Mouse (Mus musculus) olfactory bulb, adult 2 months (tissue): ENCODE measurements around the gene H2-Oa. TPM values are rescaled to one million over a fixed set of nuclear protein-coding genes. Genes with fewer than 3 reads are reported as not detected.

ENCODE experiments used
- H3K27ac ChIP-seq: fragments of 200-500 bp; 2 replicates; pipeline ENCODE4 v1.5.1; 2012; ENCODE audit warnings: low read depth, low read length; ENCODE audit not compliant: insufficient read depth
- H3K4me1 ChIP-seq: fragments of 200-500 bp; 2 replicates; pipeline ENCODE4 v1.6.1; 2012; ENCODE audit warnings: low read length; ENCODE audit not compliant: control insufficient read depth, insufficient read depth
- H3K4me3 ChIP-seq: fragments of 200-500 bp; 2 replicates; pipeline ENCODE4 v1.5.1; 2012; ENCODE audit warnings: mild to moderate bottlenecking, low read depth, low read length, moderate library complexity; ENCODE audit not compliant: insufficient read depth
- CTCF ChIP-seq: fragments of 200-500 bp; IDR thresholded peaks from 2 replicates; pipeline ENCODE4 v1.5.1; 2012; ENCODE audit warnings: low read depth, mild to moderate bottlenecking, low read length, moderate library complexity; ENCODE audit not compliant: insufficient read depth
- POLR2A ChIP-seq: fragments of 200-500 bp; IDR thresholded peaks from 2 replicates; pipeline ENCODE4 v1.6.1; 2012; ENCODE audit warnings: mild to moderate bottlenecking, low read depth, low read length, moderate library complexity; ENCODE audit not compliant: insufficient read depth
- WGBS: fragments of 180-500 bp; shearing (Covaris S2); methylation state at CpG from one replicate; pipeline ENCODE4 v1.1.7; 2018; 5-methylcytosine and 5-hydroxymethylcytosine counted together
- polyA plus RNA-seq: library from polyadenylated mRNA; stranded (reverse); fragments of >200 nt; gene quantifications from 2 replicates; pipeline ENCODE4 v1.2.4, GENCODE M21; 2012; ENCODE audit warnings: low replicate concordance; ENCODE audit not compliant: missing spikeins, insufficient read depth, insufficient read length

H2-Oa gene
- polyA plus RNA-seq, 1 experiment, result not detected

DNA sequence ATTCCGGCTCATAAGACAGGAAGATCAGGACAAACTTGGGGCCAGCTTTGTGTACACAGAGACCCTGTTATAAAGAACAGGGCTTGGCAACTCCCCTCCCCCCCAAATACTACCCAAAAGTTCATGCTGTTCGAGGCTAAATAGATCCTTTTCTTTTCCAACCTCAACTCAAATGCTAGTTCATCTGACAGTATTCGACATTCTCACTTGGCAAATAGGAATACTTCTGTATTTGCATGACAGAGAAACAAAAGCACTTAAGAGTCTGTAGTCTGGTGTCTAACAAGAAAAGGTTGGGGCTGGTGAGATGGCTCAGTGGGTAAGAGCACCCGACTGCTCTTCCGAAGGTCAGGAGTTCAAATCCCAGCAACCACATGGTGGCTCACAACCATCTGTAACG lies 16.3 kb downstream of the H2-Oa start:
- Histone ChIP-seq H3K27ac (no peak overlapping the region), H3K4me1 (0 out of 2 replicates have a peak, but pooled peaks cover 2% of the 10 kb centered on the region), H3K4me3 (no peak overlapping the region)
- TF ChIP-seq POLR2A, result no peak
- no peak for TF ChIP-seq CTCF
- WGBS, result 73% methylated on average over 5 of the region's 6 CpGs

DNA sequence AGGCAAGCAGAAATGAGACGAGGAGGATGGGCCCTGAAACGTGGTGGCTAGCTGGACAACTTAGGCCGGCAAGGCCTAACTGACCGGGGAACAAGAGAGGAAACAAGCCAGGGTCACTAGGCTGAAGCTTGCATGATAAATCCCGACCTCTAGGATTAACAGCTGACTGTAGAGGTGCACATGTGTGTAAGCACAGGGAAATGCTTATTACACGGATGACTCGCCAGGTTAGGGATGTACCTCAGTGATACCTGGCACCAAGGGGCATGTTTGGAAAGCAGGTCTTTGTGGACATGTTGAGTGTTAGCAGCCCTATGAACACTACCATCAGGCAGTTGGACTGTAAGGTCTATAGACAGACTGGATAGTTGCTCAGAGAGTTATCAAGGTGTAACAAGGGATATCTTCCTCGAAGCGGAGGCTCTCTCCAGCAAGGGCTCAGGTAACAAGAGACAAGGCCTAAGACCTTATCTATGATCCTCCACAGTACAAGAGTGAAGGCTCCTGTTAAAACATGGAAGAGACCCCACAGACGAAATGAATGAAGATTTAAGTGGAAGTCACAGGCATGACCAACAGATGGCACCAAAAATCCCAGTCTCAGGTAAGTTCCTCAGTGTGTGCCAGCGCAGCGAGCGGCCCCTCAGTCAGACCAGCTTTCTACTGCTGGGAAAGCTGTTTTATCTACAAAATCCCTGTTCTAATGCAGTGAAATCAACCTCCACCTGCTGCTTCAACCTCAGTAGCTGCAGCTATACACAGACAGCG lies 17.1 kb downstream of the H2-Oa start:
- TF ChIP-seq POLR2A (no peak), CTCF (no peak)
- WGBS, result 69% methylated on average over 14 of the region's 14 CpGs
- H3K27ac ChIP-seq, result no peak overlapping the region

DNA sequence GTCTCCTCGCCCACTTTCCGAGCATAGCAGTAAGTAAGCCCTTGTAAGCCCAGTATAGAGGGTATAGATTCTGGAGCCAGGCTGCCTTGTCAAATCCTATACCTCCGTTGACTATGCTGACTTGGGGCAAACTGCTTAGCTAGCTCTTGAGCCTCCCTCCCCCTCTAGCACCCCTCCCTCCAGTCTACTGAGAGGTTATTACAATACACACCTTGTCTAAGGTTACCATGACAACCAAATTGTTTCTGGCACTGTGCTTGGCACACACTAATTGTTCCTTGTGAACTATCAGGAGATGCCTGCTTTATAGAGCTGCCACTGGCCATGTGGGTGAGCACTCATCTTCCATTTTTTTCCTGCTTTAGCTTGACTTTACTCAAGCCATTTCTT lies 17.7 kb downstream of the H2-Oa start:
- no peak overlapping the region for H3K27ac ChIP-seq
- H3K4me1 ChIP-seq, result peaks cover 4% of the 10 kb centered on the region
- WGBS, result 58% methylated on average over 3 of the region's 3 CpGs
- H3K4me3 ChIP-seq, result no peak overlapping the region
- TF ChIP-seq CTCF (no peak), POLR2A (no peak)

More for the DNA sequence above, 17.1 kb downstream of the H2-Oa start:
- Histone ChIP-seq H3K4me3 (no peak overlapping the region), H3K4me1 (0 out of 2 replicates have a peak, but pooled peaks cover 2% of the 10 kb centered on the region)

DNA sequence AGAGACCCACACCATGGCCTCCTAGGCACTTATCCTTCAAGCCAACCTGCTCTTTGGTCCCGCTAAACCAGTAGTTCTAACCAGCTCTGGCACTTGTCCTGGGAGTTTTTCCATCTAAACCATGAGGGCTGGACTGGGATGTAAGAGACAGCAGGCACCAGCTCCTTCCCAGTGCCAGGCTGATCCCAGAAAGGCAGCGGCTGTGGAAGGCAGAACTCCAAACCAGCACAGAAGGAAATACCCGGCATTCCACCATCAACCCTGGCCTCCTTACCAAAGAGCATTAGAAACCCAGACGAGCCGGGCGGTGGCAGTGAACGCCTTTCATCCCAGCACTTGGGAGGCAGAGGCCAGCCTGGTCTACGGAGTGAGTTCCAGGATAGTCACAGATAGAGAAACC lies 18.2 kb downstream of the H2-Oa start:
- Histone ChIP-seq H3K4me1 (peaks cover 7% of the 10 kb centered on the region), H3K27ac (no peak overlapping the region), H3K4me3 (no peak overlapping the region)
- no peak for TF ChIP-seq POLR2A
- TF ChIP-seq CTCF, result no peak
- WGBS, result 45% methylated on average over 8 of the region's 8 CpGs

DNA sequence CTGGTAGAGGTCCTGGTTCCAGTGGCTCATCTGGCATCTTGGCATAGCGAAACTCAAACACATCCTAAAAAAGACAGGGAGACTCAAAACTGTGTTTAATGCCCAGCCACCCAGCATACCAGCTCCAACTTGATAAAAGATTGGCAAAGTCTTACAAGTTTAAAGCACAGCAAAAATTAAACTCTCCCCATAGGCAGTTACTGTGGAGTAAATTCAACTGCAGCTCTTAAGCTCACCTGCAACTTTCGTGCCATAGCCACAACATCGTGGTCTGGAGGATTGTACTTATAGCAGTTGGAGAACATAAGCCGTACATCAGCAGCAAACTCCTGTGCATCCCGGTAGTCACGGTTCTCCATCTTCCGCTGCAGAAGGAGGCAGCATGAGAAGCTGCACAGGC lies 22.0 kb downstream of the H2-Oa start:
- TF ChIP-seq CTCF, result no peak
- 81% methylated on average over 7 of the region's 7 CpGs for WGBS
- no peak overlapping the region for H3K4me3 ChIP-seq
- peaks cover 11% of the 10 kb centered on the region for H3K4me1 ChIP-seq
- no peak overlapping the region for H3K27ac ChIP-seq

DNA sequence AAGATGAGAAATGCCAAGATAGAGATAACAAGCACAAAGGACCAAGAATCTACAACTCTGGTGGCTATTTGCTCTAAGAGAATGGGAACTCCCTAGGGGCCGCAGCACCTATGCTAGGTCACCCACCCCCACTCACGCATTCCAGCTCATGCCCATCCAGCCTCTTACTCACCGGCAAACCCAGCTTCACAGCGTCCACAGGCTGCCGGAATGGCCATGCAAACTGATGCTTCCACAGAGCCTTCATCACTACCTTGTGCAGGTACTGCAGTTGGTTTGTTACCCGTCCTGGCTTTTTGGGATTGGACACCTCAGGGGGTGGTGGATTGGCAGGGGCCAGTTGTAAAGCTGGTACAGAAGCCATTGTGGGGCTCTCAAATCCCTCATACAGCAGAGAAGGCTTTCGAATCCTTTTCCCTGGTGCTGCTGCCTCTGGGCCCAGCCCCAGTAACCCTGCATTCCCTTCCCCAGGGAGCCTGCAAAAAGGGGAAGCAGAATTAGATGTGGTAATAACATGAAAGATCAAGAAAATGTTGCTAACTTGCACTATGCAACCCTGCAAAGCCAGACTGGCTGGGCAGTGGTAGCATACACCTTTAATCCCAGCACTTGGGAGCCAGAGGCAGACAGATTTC lies 24.7 kb downstream of the H2-Oa start:
- WGBS, result 5% methylated on average over 7 of the region's 7 CpGs
- no peak for TF ChIP-seq POLR2A
- no peak for TF ChIP-seq CTCF
- Histone ChIP-seq H3K4me1 (peaks cover 8% of the 10 kb centered on the region), H3K4me3 (peak overlapping the region; percentile 47), H3K27ac (no peak overlapping the region)

DNA sequence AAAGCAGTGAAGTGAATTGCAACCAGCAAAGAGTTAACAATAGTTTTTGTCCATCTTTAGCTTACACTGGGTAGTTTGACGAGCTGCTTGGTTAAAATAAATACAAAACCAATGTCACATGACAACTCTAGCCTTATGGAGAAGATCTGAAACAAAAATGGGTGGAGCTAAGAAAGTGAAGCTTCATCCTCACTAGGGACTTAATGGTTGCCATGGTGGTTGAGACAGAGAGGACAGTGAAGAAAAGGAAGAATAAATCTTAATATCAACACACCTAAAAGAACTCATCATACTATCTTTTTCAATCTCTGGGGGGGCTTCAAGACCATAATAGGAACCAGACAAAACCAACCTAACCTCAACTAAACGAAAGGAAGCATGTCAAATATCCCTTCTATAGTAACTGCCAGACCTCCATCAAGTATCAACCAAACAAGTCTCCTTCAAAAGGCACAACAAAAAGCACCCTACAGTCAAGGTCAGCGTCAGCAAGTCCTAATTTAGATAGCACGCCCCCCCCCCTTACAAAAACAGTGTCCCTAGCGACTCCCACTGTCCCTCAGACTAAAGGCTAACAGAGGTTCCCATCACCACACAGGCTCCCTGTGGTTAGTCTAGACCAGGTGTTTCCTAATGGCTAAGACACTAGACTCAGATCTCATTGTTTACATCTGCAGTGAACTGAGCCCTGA lies 25.4 kb downstream of the H2-Oa start:
- TF ChIP-seq CTCF, result no peak
- TF ChIP-seq POLR2A, result no peak
- Histone ChIP-seq H3K4me3 (peak overlapping the region; percentile 65), H3K27ac (peak overlapping the region; percentile 31; the same call in 1 of the 2 replicates), H3K4me1 (peaks cover 8% of the 10 kb centered on the region)
- 0% methylated on average over 5 of the region's 5 CpGs for WGBS

- Histone ChIP-seq H3K4me3 (peak overlapping the region; percentile 65), H3K27ac (peak overlapping the region; percentile 43), H3K4me1 (peaks cover 8% of the 10 kb centered on the region)
- TF ChIP-seq CTCF, result no peak
- under 1% methylated on average over 66 of the region's 67 CpGs for WGBS
These were observed 26.2 kb downstream of the H2-Oa start for GRCm38 (mm10) chr17:34118113-34118872.
